Mouse (Mus musculus) myocyte (in vitro differentiated cells): ENCODE data around the gene Kcnh2. TPM values are rescaled to one million over a fixed set of nuclear protein-coding genes. Genes with fewer than 3 reads are reported as not detected.
A peak's percentile ranks its signal among the peaks of the same experiment; 100 is the strongest.

Experiments used
- H3K27me3 ChIP-seq: one replicate; pipeline ENCODE4 v1.6.1; 2011; ENCODE audit not compliant: control insufficient read depth, insufficient read depth, insufficient read length
- H3K36me3 ChIP-seq: one replicate; pipeline ENCODE4 v1.6.1; 2011; ENCODE audit not compliant: control insufficient read depth, insufficient read depth
- H3K4me2 ChIP-seq: one replicate; pipeline ENCODE4 v1.6.1; 2011; ENCODE audit warnings: low read depth, control low read depth
- H3K4me3 ChIP-seq: one replicate; pipeline ENCODE4 v1.5.1; 2011; ENCODE audit warnings: mild to moderate bottlenecking, control low read depth, moderate library complexity
- H3K79me2 ChIP-seq: one replicate; pipeline ENCODE4 v1.6.1; 2011; ENCODE audit not compliant: control insufficient read depth, insufficient read depth
- H3ac ChIP-seq: one replicate; pipeline ENCODE4 v1.6.1; 2011; ENCODE audit not compliant: control insufficient read depth, insufficient read length
- CEBPB ChIP-seq: IDR thresholded peaks from 2 replicates; pipeline ENCODE4 v1.6.1; 2011; ENCODE audit warnings: mild to moderate bottlenecking, moderate library complexity; ENCODE audit not compliant: poor library complexity, insufficient read depth, severe bottlenecking
- E2F4 ChIP-seq: IDR thresholded peaks from one replicate; pipeline ENCODE4 v1.6.1; 2011; ENCODE audit warnings: mild to moderate bottlenecking, control low read depth, moderate library complexity; ENCODE audit not compliant: insufficient read depth
- MAX ChIP-seq: IDR thresholded peaks from one replicate; pipeline ENCODE4 v1.6.1; 2011; ENCODE audit warnings: low read depth, mild to moderate bottlenecking, control low read depth
- MYOD1 ChIP-seq, 3 experiments: IDR thresholded peaks; one replicate each; pipeline ENCODE4 v1.6.1; 2011; ENCODE audit warnings: control low read depth in 2 of 3, low read depth in 2 of 3, mild to moderate bottlenecking in 2 of 3, moderate library complexity in 1 of 3; ENCODE audit not compliant: insufficient read length in 2 of 3, control insufficient read depth in 1 of 3
- MYOG ChIP-seq, 3 experiments: IDR thresholded peaks; one replicate each; pipeline ENCODE4 v1.6.1; 2011; ENCODE audit warnings: control low read depth in 2 of 3, low read depth in 2 of 3, mild to moderate bottlenecking in 2 of 3; ENCODE audit not compliant: insufficient read length in 2 of 3, control insufficient read depth in 1 of 3, insufficient read depth in 1 of 3
- POLR2AphosphoS2 ChIP-seq: IDR thresholded peaks from one replicate; pipeline ENCODE4 v1.6.1; 2011; ENCODE audit warnings: low read depth, control low read depth; ENCODE audit not compliant: insufficient read length
- REST ChIP-seq: IDR thresholded peaks from one replicate; pipeline ENCODE4 v1.6.1; 2011; ENCODE audit warnings: mild to moderate bottlenecking, control low read depth, moderate library complexity; ENCODE audit not compliant: insufficient read depth, insufficient read length
- TCF12 ChIP-seq: IDR thresholded peaks from one replicate; pipeline ENCODE4 v1.6.1; 2011; ENCODE audit warnings: mild to moderate bottlenecking, control low read depth; ENCODE audit not compliant: poor library complexity, insufficient read depth, severe bottlenecking
- TCF3 ChIP-seq: IDR thresholded peaks from one replicate; pipeline ENCODE4 v1.6.1; 2011; ENCODE audit warnings: low read depth, control low read depth; ENCODE audit not compliant: insufficient read length
- USF1 ChIP-seq: IDR thresholded peaks from one replicate; pipeline ENCODE4 v1.6.1; 2011; ENCODE audit warnings: low read depth, mild to moderate bottlenecking, control low read depth, moderate library complexity
- polyA plus RNA-seq: library from polyadenylated mRNA; unstranded; fragments of >200 nt; fragmentation: generic; extraction: Trizol; gene quantifications from one replicate; pipeline ENCODE4 v1.2.1, GENCODE M21; 2012; ENCODE audit warnings: missing spikeins

Gene Kcnh2
- polyA plus RNA-seq, 1 experiment, result 10.3 TPM

- Histone ChIP-seq H3K27me3 (no peaks in the 10 kb centered on the region), H3K4me3 (no peak overlapping the region), H3K79me2 (no peaks in the 10 kb centered on the region), H3ac (no peak overlapping the region), H3K4me2 (peak overlapping the region; percentile 84), H3K36me3 (no peaks in the 10 kb centered on the region)
- TF ChIP-seq E2F4 (no peak), MAX (no peak), MYOG (IDR thresholded peaks at IDR 0.05; ENCODE audit: control insufficient read depth in 1 of 3, insufficient read depth in 1 of 3, insufficient read length in 2 of 3, low read depth in 2 of 3) (no peak)
Observed at GRCm38 (mm10) chr5:24350531-24351250, 713 bp downstream of the Kcnh2 start.

GRCm38 (mm10) chr5:24350073-24350472 is 1.3 kb downstream of the Kcnh2 start:
- H3K27me3 ChIP-seq, result no peaks in the 10 kb centered on the region
- no peak overlapping the region for H3ac ChIP-seq
- peak overlapping the region; percentile 30 for H3K4me2 ChIP-seq
- no peaks in the 10 kb centered on the region for H3K79me2 ChIP-seq
- no peaks in the 10 kb centered on the region for H3K36me3 ChIP-seq
- no peak for TF ChIP-seq MAX
- TF ChIP-seq CEBPB, result no peak
- TF ChIP-seq TCF12, result no peak
- no peak overlapping the region for H3K4me3 ChIP-seq

- Histone ChIP-seq H3ac (no peak overlapping the region), H3K4me2 (peak overlapping the region; percentile 64), H3K36me3 (no peaks in the 10 kb centered on the region), H3K4me3 (no peak overlapping the region), H3K27me3 (no peaks in the 10 kb centered on the region), H3K79me2 (no peaks in the 10 kb centered on the region)
- TF ChIP-seq TCF3 (peak; percentile 66), TCF12 (no peak), MYOG (IDR thresholded peaks at IDR 0.05; ENCODE audit: control insufficient read depth in 1 of 3, insufficient read depth in 1 of 3, insufficient read length in 2 of 3, low read depth in 2 of 3) (peak in 2 of 3 experiments; percentile 92 to 95), MYOD1 (IDR thresholded peaks at IDR 0.05; ENCODE audit: control insufficient read depth in 1 of 3, insufficient read length in 2 of 3, low read depth in 2 of 3) (peak in 2 of 3 experiments; percentile 85 to 96)
Observed at GRCm38 (mm10) chr5:24348546-24348945, 2.9 kb downstream of the Kcnh2 start.

- no peak for TF ChIP-seq E2F4
- Histone ChIP-seq H3K4me3 (no peak overlapping the region), H3K36me3 (no peaks in the 10 kb centered on the region), H3K27me3 (no peaks in the 10 kb centered on the region), H3ac (no peak overlapping the region), H3K4me2 (peak overlapping the region; percentile 64), H3K79me2 (no peaks in the 10 kb centered on the region)
Observed at GRCm38 (mm10) chr5:24348128-24348527, 3.3 kb downstream of the Kcnh2 start.

- H3ac ChIP-seq, result no peak overlapping the region
- H3K4me2 ChIP-seq, result no peak overlapping the region
- no peaks in the 10 kb centered on the region for H3K27me3 ChIP-seq
- H3K36me3 ChIP-seq, result no peaks in the 10 kb centered on the region
- no peak overlapping the region for H3K4me3 ChIP-seq
- no peaks in the 10 kb centered on the region for H3K79me2 ChIP-seq
- TF ChIP-seq REST, result no peak
- no peak for TF ChIP-seq E2F4
- TF ChIP-seq USF1, result no peak
- no peak for TF ChIP-seq POLR2AphosphoS2
Observed at GRCm38 (mm10) chr5:24347186-24347875, 4.1 kb downstream of the Kcnh2 start.

GRCm38 (mm10) chr5:24346313-24346712 is 5.1 kb downstream of the Kcnh2 start:
- Histone ChIP-seq H3K79me2 (no peaks in the 10 kb centered on the region), H3K27me3 (no peaks in the 10 kb centered on the region), H3K4me2 (no peak overlapping the region), H3K4me3 (no peak overlapping the region), H3K36me3 (no peaks in the 10 kb centered on the region), H3ac (no peak overlapping the region)
- TF ChIP-seq CEBPB, result no peak
